24 mouse cellular contexts compared by ENCODE assay signal in the genomic region with DNA sequence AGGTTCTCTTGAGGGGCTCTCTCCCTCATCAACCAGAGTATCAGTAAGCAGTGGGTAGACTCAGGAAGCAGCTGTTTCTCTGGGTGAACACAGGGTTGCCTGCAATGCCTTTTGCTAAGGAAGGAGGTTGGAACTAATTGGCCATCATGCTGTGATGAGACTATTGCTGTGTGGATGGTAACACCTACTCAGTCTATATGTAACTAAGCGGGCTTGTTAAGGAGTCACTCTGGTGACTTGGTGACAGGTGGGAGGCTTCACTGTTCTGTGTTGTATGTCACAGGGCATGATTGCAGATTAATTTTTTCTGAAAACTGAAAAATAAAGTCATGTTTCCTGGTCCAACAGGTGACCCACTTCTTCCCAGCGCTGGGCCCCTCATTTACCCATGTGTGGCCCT. TPM values are rescaled to one million over a fixed set of nuclear protein-coding genes. Genes with fewer than 3 reads are reported as not detected.
A peak's percentile ranks its signal among the peaks of the same experiment; 100 is the strongest.
DNase-seq lines count a peak whose midpoint lies in the region; ATAC-seq lines count a peak whose summit lies in the region.
"Had no signal": no experiment of that assay in that cellular context is flagged by ENCODE, and none has a peak within 500 bp of the region (broad histone marks: within the 10 kb centered on the region; RNA-seq: fewer than 3 reads in every experiment).

No protein-coding gene starts in this region.

- no peak overlapping the region for H3K4me2 ChIP-seq in forebrain, embryonic 12.5 days
- H3K4me2 ChIP-seq in forebrain, embryonic 14.5 days (ENCODE audit: low read length), result no peak overlapping the region
- H3K4me2 ChIP-seq in hindbrain, embryonic 12.5 days (replicated peaks), result no peak overlapping the region
- H3K4me2 ChIP-seq in hindbrain, embryonic 13.5 days, result no peak overlapping the region
- no peak overlapping the region for H3K4me2 ChIP-seq in neural tube, embryonic 13.5 days
- H3K4me2 ChIP-seq: embryonic facial prominence, embryonic 12.5 days had no signal

- H3K27ac ChIP-seq in forebrain, embryonic 12.5 days, result no peak overlapping the region
- H3K27ac ChIP-seq in forebrain, embryonic 14.5 days (ENCODE audit: low read depth, low read length), result no peak overlapping the region
- H3K27ac ChIP-seq in hindbrain, embryonic 12.5 days, result no peak overlapping the region
- no peak overlapping the region for H3K27ac ChIP-seq in hindbrain, embryonic 13.5 days
- no peak overlapping the region for H3K27ac ChIP-seq in neural tube, embryonic 13.5 days (replicated peaks)
- H3K27ac ChIP-seq: embryonic facial prominence, embryonic 10.5 days; embryonic facial prominence, embryonic 12.5 days had no signal

- H3K27me3 ChIP-seq in forebrain, embryonic 12.5 days, result no peaks in the 10 kb centered on the region
- H3K27me3 ChIP-seq in forebrain, embryonic 14.5 days (replicated peaks; ENCODE audit: control insufficient read depth, insufficient read depth, low read length), result no peaks in the 10 kb centered on the region
- H3K27me3 ChIP-seq in hindbrain, embryonic 12.5 days, result no peaks in the 10 kb centered on the region
- no peaks in the 10 kb centered on the region for H3K27me3 ChIP-seq in hindbrain, embryonic 13.5 days
- no peaks in the 10 kb centered on the region for H3K27me3 ChIP-seq in neural tube, embryonic 13.5 days
- H3K27me3 ChIP-seq: CH12.LX; embryonic facial prominence, embryonic 12.5 days; Patski had no signal

- no peak overlapping the region for H3K9ac ChIP-seq in forebrain, embryonic 12.5 days
- no peak overlapping the region for H3K9ac ChIP-seq in forebrain, embryonic 14.5 days (ENCODE audit: low read length)
- H3K9ac ChIP-seq in hindbrain, embryonic 12.5 days, result no peak overlapping the region
- H3K9ac ChIP-seq in hindbrain, embryonic 13.5 days, result no peak overlapping the region
- H3K9ac ChIP-seq in neural tube, embryonic 13.5 days, result no peak overlapping the region
- H3K9ac ChIP-seq: embryonic facial prominence, embryonic 12.5 days; forebrain, postnatal 0 days had no signal

- H3K4me3 ChIP-seq in forebrain, embryonic 12.5 days (replicated peaks), result no peak overlapping the region
- H3K4me3 ChIP-seq in forebrain, embryonic 14.5 days (ENCODE audit: low read depth, low read length), result no peak overlapping the region
- no peak overlapping the region for H3K4me3 ChIP-seq in hindbrain, embryonic 12.5 days
- H3K4me3 ChIP-seq in hindbrain, embryonic 13.5 days, result no peak overlapping the region
- H3K4me3 ChIP-seq in neural tube, embryonic 13.5 days, result no peak overlapping the region
- H3K4me3 ChIP-seq: embryonic facial prominence, embryonic 10.5 days; embryonic facial prominence, embryonic 12.5 days had no signal

- 88% methylated on average over 2 of the region's 2 CpGs for WGBS in forebrain, embryonic 12.5 days
- WGBS in forebrain, embryonic 14.5 days, result 84% methylated on average over 2 of the region's 2 CpGs
- 95% methylated on average over 2 of the region's 2 CpGs for WGBS in hindbrain, embryonic 12.5 days
- 91% methylated on average over 2 of the region's 2 CpGs for WGBS in hindbrain, embryonic 13.5 days
- WGBS in neural tube, embryonic 13.5 days, result 86% methylated on average over 2 of the region's 2 CpGs

- H3K36me3 ChIP-seq in forebrain, embryonic 12.5 days (replicated peaks), result no peaks in the 10 kb centered on the region
- H3K36me3 ChIP-seq in forebrain, embryonic 14.5 days (ENCODE audit: control insufficient read depth, insufficient read depth, low read length), result no peaks in the 10 kb centered on the region
- H3K36me3 ChIP-seq in hindbrain, embryonic 12.5 days, result no peaks in the 10 kb centered on the region
- no peaks in the 10 kb centered on the region for H3K36me3 ChIP-seq in hindbrain, embryonic 13.5 days
- H3K36me3 ChIP-seq in neural tube, embryonic 13.5 days, result no peaks in the 10 kb centered on the region
- H3K36me3 ChIP-seq: embryonic facial prominence, embryonic 10.5 days; embryonic facial prominence, embryonic 12.5 days had no signal

- no peaks in the 10 kb centered on the region for H3K4me1 ChIP-seq in forebrain, embryonic 12.5 days
- 0 out of 2 replicates have a peak, but pooled peaks cover 3% of the 10 kb centered on the region for H3K4me1 ChIP-seq in forebrain, embryonic 14.5 days (ENCODE audit: control insufficient read depth, insufficient read depth, low read length)
- H3K4me1 ChIP-seq in hindbrain, embryonic 12.5 days, result 0 out of 2 replicates have a peak, but pooled peaks cover 3% of the 10 kb centered on the region
- peaks cover 5% of the 10 kb centered on the region; the same call in 1 of the 2 replicates for H3K4me1 ChIP-seq in hindbrain, embryonic 13.5 days (replicated peaks)
- peaks cover 16% of the 10 kb centered on the region; the same call in 1 of the 2 replicates for H3K4me1 ChIP-seq in neural tube, embryonic 13.5 days (replicated peaks)
- H3K4me1 ChIP-seq: embryonic facial prominence, embryonic 10.5 days; embryonic facial prominence, embryonic 12.5 days had no signal

- H3K9me3 ChIP-seq in forebrain, embryonic 12.5 days, result no peaks in the 10 kb centered on the region
- H3K9me3 ChIP-seq in forebrain, embryonic 14.5 days (replicated peaks; ENCODE audit: control insufficient read depth, low read length), result no peaks in the 10 kb centered on the region
- no peaks in the 10 kb centered on the region for H3K9me3 ChIP-seq in hindbrain, embryonic 12.5 days (replicated peaks)
- no peaks in the 10 kb centered on the region for H3K9me3 ChIP-seq in hindbrain, embryonic 13.5 days
- no peaks in the 10 kb centered on the region for H3K9me3 ChIP-seq in neural tube, embryonic 13.5 days
- H3K9me3 ChIP-seq: embryonic facial prominence, embryonic 10.5 days; embryonic facial prominence, embryonic 12.5 days; G1E had no signal

- peak; percentile 60; the same call in 1 of the 2 replicates for ATAC-seq in forebrain, embryonic 12.5 days (ENCODE audit: low FRiP score)
- no peak for ATAC-seq in forebrain, embryonic 14.5 days
- 0 out of 2 replicates have a peak, but pooled peaks have one; percentile 29 for ATAC-seq in hindbrain, embryonic 12.5 days (ENCODE audit: low FRiP score)
- no peak for ATAC-seq in hindbrain, embryonic 13.5 days (ENCODE audit: low FRiP score)
- peak; percentile 50; the same call in 1 of the 2 replicates for ATAC-seq in neural tube, embryonic 13.5 days (ENCODE audit: low read depth)
- ATAC-seq: activated CD4-positive, CD25-positive, alpha-beta regulatory T cell, adult 4 months; CD4-positive, CD25-positive, alpha-beta regulatory T cell, adult 4 months; forebrain, postnatal 0 days; Patski had no signal

- DNase-seq in forebrain, embryonic 14.5 days (ENCODE audit: low spot score), result no peak
- DNase-seq in neural tube, embryonic 10.5 days (ENCODE audit: extremely low spot score, low spot score), result no peak
- DNase-seq in gastrocnemius, adult 8-10 months (ENCODE audit: low spot score in 2 of 2), result no peak
- DNase-seq: adrenal gland, adult 8-10 months; adrenal gland, postnatal 14 days; adrenal gland, postnatal 36 days; B cell, adult 2 months; cerebellum, adult 11-12 months; cerebellum, adult 2 months; cerebellum, adult 9-10 months; cerebellum, postnatal 10 days; cerebellum, postnatal 25 days; forebrain, postnatal 0 days had no signal

RNA-seq across cellular contexts. Expression of gene Rhbdd1, which starts 36.8 kb away (rescaled TPM):
- 8.9 and 10.4 TPM in 2 replicates for polyA plus RNA-seq in forebrain, embryonic 12.5 days (2016; fragmentation: Nextera tagmentation; extraction: Ambion mirVana)
- 4.0 and 4.2 TPM in 2 replicates for polyA plus RNA-seq in forebrain, embryonic 14.5 days (2014; fragmentation: Nextera tagmentation; extraction: Ambion mirVana)
- 7.2 and 7.9 TPM in 2 replicates for polyA plus RNA-seq in hindbrain, embryonic 12.5 days (2016; fragmentation: Nextera tagmentation; extraction: Ambion mirVana)
- polyA plus RNA-seq in hindbrain, embryonic 13.5 days (2015; fragmentation: Nextera tagmentation; extraction: Ambion mirVana), result 4.3 and 5.4 TPM in 2 replicates
- 4.1 and 5.4 TPM in 2 replicates for polyA plus RNA-seq in neural tube, embryonic 13.5 days (2015; fragmentation: Nextera tagmentation; extraction: Ambion mirVana)
- total RNA-seq in gastrocnemius, adult 8-10 months (2022), result 1 to 10 TPM; 7.6 to 8.7 (median 8.0) TPM

Comparison
In these comparisons a context has a peak if more than half of its experiments do, and no peak if none do; other contexts are left out.
1. ATAC-seq: peak in forebrain, embryonic 12.5 days (single experiment), hindbrain, embryonic 12.5 days (single experiment) and neural tube, embryonic 13.5 days (single experiment); none in forebrain, embryonic 14.5 days (single experiment) and hindbrain, embryonic 13.5 days (single experiment).